Comparison of ENCODE assay signal across 15 mouse cellular contexts in the genomic region with DNA sequence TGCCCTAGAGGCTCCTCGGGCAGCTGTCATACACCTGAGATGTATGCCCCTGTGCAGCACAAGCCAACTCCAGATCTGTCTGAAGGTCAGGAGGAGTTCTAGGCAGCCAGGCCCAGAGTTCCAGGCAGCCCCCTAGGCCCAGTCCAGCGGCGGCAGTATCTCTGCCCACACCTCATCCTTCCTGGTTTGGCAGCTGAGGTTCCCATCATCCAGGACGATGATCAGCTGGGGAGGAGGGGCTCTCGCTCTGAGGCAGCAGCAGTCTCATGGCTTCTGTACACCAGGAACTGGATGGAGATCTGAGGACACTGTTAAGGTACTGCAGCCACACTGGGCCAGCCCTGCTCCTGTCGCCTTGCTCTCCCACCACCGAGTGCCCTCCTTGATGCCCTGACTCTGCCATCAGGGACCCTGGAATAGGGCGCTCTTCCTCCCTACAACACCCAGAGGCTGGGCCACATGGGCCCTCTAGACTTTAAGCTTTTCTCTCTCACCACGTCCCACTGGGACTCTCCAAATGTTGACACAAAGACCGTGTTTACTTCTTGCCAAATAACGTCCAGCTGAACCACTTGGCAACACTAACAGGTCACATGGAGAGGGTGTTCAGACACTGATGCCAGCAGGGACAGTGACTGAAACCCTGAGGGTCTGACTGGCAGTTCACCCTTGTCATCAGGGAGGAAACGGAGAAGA. TPM values are rescaled to one million over a fixed set of nuclear protein-coding genes. Genes with fewer than 3 reads are reported as not detected.
A peak's percentile ranks its signal among the peaks of the same experiment; 100 is the strongest.
DNase-seq lines count a peak whose midpoint lies in the region; ATAC-seq and TF ChIP-seq lines count a peak whose summit lies in the region.
"Had no signal": no experiment of that assay in that cellular context is flagged by ENCODE, and none has a peak within 500 bp of the region (broad histone marks: within the 10 kb centered on the region; RNA-seq: fewer than 3 reads in every experiment).

No protein-coding gene starts in this region.

- H3K4me1 ChIP-seq in lung, adult 2 months (ENCODE audit: control insufficient read depth, insufficient read depth, low read length) = peaks cover 12% of the 10 kb centered on the region
- H3K4me1 ChIP-seq in liver, postnatal 0 days (ENCODE audit: insufficient read depth) = peaks cover 4% of the 10 kb centered on the region
- H3K4me1 ChIP-seq in hindbrain, embryonic 13.5 days (replicated peaks) = no peaks in the 10 kb centered on the region
- H3K4me1 ChIP-seq: heart, embryonic 13.5 days; midbrain, embryonic 15.5 days had no signal

- peak; percentile 53 for DNase-seq in cerebellum, adult 11-12 months
- peak; percentile 37 to 59 for DNase-seq in lung, adult 18-20 months
- no peak for DNase-seq in lung, adult 2 months
- peak; percentile 57 for DNase-seq in liver, postnatal 0 days
- DNase-seq in lung, postnatal 4 days = peak; percentile 39 to 65
- DNase-seq in urinary bladder, postnatal 14 days (ENCODE audit: low spot score) = no peak
- DNase-seq: gastrocnemius, postnatal 36 days; heart, postnatal 4 days had no signal

- no peak for ATAC-seq in cerebellum, adult (ENCODE audit: insufficient number of reproducible peaks, low FRiP score, low TSS enrichment)
- ATAC-seq in liver, postnatal 0 days = peak; percentile 79
- ATAC-seq in hindbrain, embryonic 13.5 days (ENCODE audit: low FRiP score) = no peak
- ATAC-seq: inflammation-experienced regulatory T-cells, adult 6 months; midbrain, embryonic 15.5 days had no signal

- H3K27ac ChIP-seq in liver, postnatal 0 days (ENCODE audit: low read depth) = peak overlapping the region; percentile 85
- no peak overlapping the region for H3K27ac ChIP-seq in hindbrain, embryonic 13.5 days
- H3K27ac ChIP-seq: embryonic facial prominence, embryonic 13.5 days; heart, embryonic 13.5 days; limb, embryonic 15.5 days; midbrain, embryonic 15.5 days had no signal

- no peaks in the 10 kb centered on the region for H3K9me3 ChIP-seq in liver, postnatal 0 days (ENCODE audit: low read length)
- no peaks in the 10 kb centered on the region for H3K9me3 ChIP-seq in hindbrain, embryonic 13.5 days
- H3K9me3 ChIP-seq: embryonic facial prominence, embryonic 13.5 days; heart, embryonic 13.5 days; limb, embryonic 15.5 days; midbrain, embryonic 15.5 days had no signal

- H3K4me3 ChIP-seq in lung, adult 2 months (replicated peaks; ENCODE audit: extremely low read depth, low read depth, low read length) = no peak overlapping the region
- H3K4me3 ChIP-seq in liver, postnatal 0 days (ENCODE audit: low read depth, low read length) = no peak overlapping the region
- H3K4me3 ChIP-seq in hindbrain, embryonic 13.5 days = no peak overlapping the region
- H3K4me3 ChIP-seq: embryonic facial prominence, embryonic 13.5 days; heart, embryonic 13.5 days; limb, embryonic 15.5 days; midbrain, embryonic 15.5 days had no signal

- 0 out of 2 replicates have a peak overlapping the region, but pooled peaks have one; percentile 6 for H3K4me2 ChIP-seq in liver, postnatal 0 days (ENCODE audit: low read depth, low read length)
- no peak overlapping the region for H3K4me2 ChIP-seq in hindbrain, embryonic 13.5 days
- H3K4me2 ChIP-seq: embryonic facial prominence, embryonic 13.5 days; heart, embryonic 13.5 days; limb, embryonic 15.5 days; midbrain, embryonic 15.5 days had no signal

- H3K27me3 ChIP-seq in liver, postnatal 0 days (ENCODE audit: insufficient read depth, low read length) = no peaks in the 10 kb centered on the region
- no peaks in the 10 kb centered on the region for H3K27me3 ChIP-seq in hindbrain, embryonic 13.5 days
- H3K27me3 ChIP-seq: embryonic facial prominence, embryonic 13.5 days; heart, embryonic 13.5 days; limb, embryonic 15.5 days; midbrain, embryonic 15.5 days had no signal

- peak; percentile 42 for TF ChIP-seq EP300 in liver, postnatal 0 days (IDR thresholded peaks at IDR 0.05; ENCODE audit: low read depth)

- 0 out of 2 replicates have a peak overlapping the region, but pooled peaks have one; percentile 26 for H3K9ac ChIP-seq in liver, postnatal 0 days (replicated peaks)
- no peak overlapping the region for H3K9ac ChIP-seq in hindbrain, embryonic 13.5 days
- H3K9ac ChIP-seq: embryonic facial prominence, embryonic 13.5 days; heart, embryonic 13.5 days; limb, embryonic 15.5 days; midbrain, embryonic 15.5 days had no signal

- TF ChIP-seq CTCF in lung, adult 2 months (IDR thresholded peaks at IDR 0.05; ENCODE audit: insufficient read depth, low read length) = no peak
- no peak for TF ChIP-seq CTCF in liver, postnatal 0 days (IDR thresholded peaks at IDR 0.05; ENCODE audit: low read depth)

- H3K36me3 ChIP-seq in liver, postnatal 0 days (replicated peaks; ENCODE audit: insufficient read depth, low read length) = peaks cover 5% of the 10 kb centered on the region; the same call in 1 of the 2 replicates
- H3K36me3 ChIP-seq in hindbrain, embryonic 13.5 days = peaks cover 67% of the 10 kb centered on the region

- 55% methylated on average over 12 of the region's 12 CpGs for WGBS in lung, adult 2 months
- 63% methylated on average over 12 of the region's 12 CpGs for WGBS in liver, postnatal 0 days (ENCODE audit: insufficient replicate concordance)
- 88% methylated on average over 12 of the region's 12 CpGs for WGBS in hindbrain, embryonic 13.5 days

- no peak for TF ChIP-seq POLR2A in lung, adult 2 months (IDR thresholded peaks at IDR 0.05; ENCODE audit: borderline replicate concordance, extremely low read depth, low read depth, low read length)

RNA-seq across cellular contexts. Expression of gene Pqlc2, which starts 11.7 kb away (rescaled TPM):
- polyA plus RNA-seq in lung, adult 2 months (2012; rRNA removed) = 28.1 and 34.0 TPM in 2 replicates
- polyA plus RNA-seq in liver, postnatal 0 days (2015; fragmentation: Nextera tagmentation; extraction: Ambion mirVana) = 33.1 and 33.9 TPM in 2 replicates
- 14.3 TPM in 2 replicates for polyA plus RNA-seq in hindbrain, embryonic 13.5 days (2015; fragmentation: Nextera tagmentation; extraction: Ambion mirVana)

RNA-seq across cellular contexts. Expression of gene Akr7a5, which starts 11.7 kb away (rescaled TPM):
- polyA plus RNA-seq in lung, adult 2 months (2012; rRNA removed) = 30.9 and 32.4 TPM in 2 replicates
- 117 and 121 TPM in 2 replicates for polyA plus RNA-seq in liver, postnatal 0 days (2015; fragmentation: Nextera tagmentation; extraction: Ambion mirVana)
- polyA plus RNA-seq in hindbrain, embryonic 13.5 days (2015; fragmentation: Nextera tagmentation; extraction: Ambion mirVana) = 58.7 and 60.0 TPM in 2 replicates

RNA-seq across cellular contexts. Expression of gene Mrto4, which starts 53.6 kb away (rescaled TPM):
- polyA plus RNA-seq in lung, adult 2 months (2012; rRNA removed) = 12.4 and 17.9 TPM in 2 replicates
- 46.2 and 46.7 TPM in 2 replicates for polyA plus RNA-seq in liver, postnatal 0 days (2015; fragmentation: Nextera tagmentation; extraction: Ambion mirVana)
- polyA plus RNA-seq in hindbrain, embryonic 13.5 days (2015; fragmentation: Nextera tagmentation; extraction: Ambion mirVana) = 88.1 and 97.5 TPM in 2 replicates

RNA-seq across cellular contexts. Expression of gene Emc1, which starts 53.6 kb away (rescaled TPM):
- 38.3 and 42.7 TPM in 2 replicates for polyA plus RNA-seq in lung, adult 2 months (2012; rRNA removed)
- 6.8 and 8.2 TPM in 2 replicates for polyA plus RNA-seq in liver, postnatal 0 days (2015; fragmentation: Nextera tagmentation; extraction: Ambion mirVana)
- 36.2 and 42.2 TPM in 2 replicates for polyA plus RNA-seq in hindbrain, embryonic 13.5 days (2015; fragmentation: Nextera tagmentation; extraction: Ambion mirVana)

RNA-seq across cellular contexts. Expression of gene Ubr4, which starts 53.6 kb away (rescaled TPM):
- polyA plus RNA-seq in lung, adult 2 months (2012; rRNA removed) = 163 and 183 TPM in 2 replicates
- polyA plus RNA-seq in liver, postnatal 0 days (2015; fragmentation: Nextera tagmentation; extraction: Ambion mirVana) = 24.6 and 24.7 TPM in 2 replicates
- polyA plus RNA-seq in hindbrain, embryonic 13.5 days (2015; fragmentation: Nextera tagmentation; extraction: Ambion mirVana) = 73.7 and 76.4 TPM in 2 replicates

Comparison
In these comparisons a context has a peak if more than half of its experiments do, and no peak if none do; other contexts are left out.
1. DNase-seq: peak in cerebellum, adult 11-12 months (single experiment), lung, adult 18-20 months (2 of 2), liver, postnatal 0 days (single experiment) and lung, postnatal 4 days (2 of 2); none in lung, adult 2 months (single experiment) and urinary bladder, postnatal 14 days (single experiment).